Mouse (Mus musculus) urinary bladder, postnatal 4 days (tissue): Measurements from ENCODE around the gene Disp1.

Source experiments
- DNase-seq, 2 experiments: peaks; one replicate each; pipeline ENCODE4 v3.0.0; 2021 to 2022; ENCODE audit warnings: low spot score in 2 of 2

The Disp1 gene

GRCm38 (mm10) chr1:183040847-183041382 lies 180.4 kb downstream of the Disp1 start:
- no peak for DNase-seq

GRCm38 (mm10) chr1:183039881-183040708 lies 181.2 kb downstream of the Disp1 start:
- no peak for DNase-seq

- no peak for DNase-seq
Measured at GRCm38 (mm10) chr1:183039404-183039803, 181.9 kb downstream of the Disp1 start.
